Mouse (Mus musculus): ENCODE results near the gene Ilf2.

- no peak for TF ChIP-seq POLR2A (IDR thresholded peaks at IDR 0.05; ENCODE audit: borderline replicate concordance, extremely low read depth, insufficient read depth, insufficient read length, poor library complexity, severe bottlenecking)
- no peak for TF ChIP-seq CTCF (IDR thresholded peaks at IDR 0.05; ENCODE audit: borderline replicate concordance, extremely low read depth, insufficient read depth, insufficient read length)
Measured at GRCm38 (mm10) chr3:90491350-90491749, 15.4 kb downstream of the Ilf2 start.
